Mouse (Mus musculus) right cerebral cortex, postnatal 25 days (tissue): Measurements from ENCODE around the gene Tigar.
A peak's percentile ranks its signal among the peaks of the same experiment; 100 is the strongest.

Experiments used
- DNase-seq: peaks from one replicate; pipeline ENCODE4 v3.0.0; 2022

Gene Tigar

GRCm38 (mm10) chr6:127142154-127143123 is 33.1 kb upstream of the Tigar start:
- peak; percentile 54 for DNase-seq

GRCm38 (mm10) chr6:127138962-127139361 is 29.6 kb upstream of the Tigar start:
- DNase-seq, result peak; percentile 31

GRCm38 (mm10) chr6:127133433-127134245 is 24.3 kb upstream of the Tigar start:
- DNase-seq, result no peak

GRCm38 (mm10) chr6:127132719-127133118 is 23.4 kb upstream of the Tigar start:
- DNase-seq, result no peak

GRCm38 (mm10) chr6:127131946-127132345 is 22.6 kb upstream of the Tigar start:
- no peak for DNase-seq

GRCm38 (mm10) chr6:127130377-127130776 is 21.0 kb upstream of the Tigar start:
- no peak for DNase-seq

GRCm38 (mm10) chr6:127129659-127130058 is 20.3 kb upstream of the Tigar start:
- DNase-seq, result no peak

GRCm38 (mm10) chr6:127123506-127123905 is 14.1 kb upstream of the Tigar start:
- DNase-seq, result no peak

GRCm38 (mm10) chr6:127122996-127123395 is 13.6 kb upstream of the Tigar start:
- DNase-seq, result no peak

- DNase-seq, result no peak
Observed at GRCm38 (mm10) chr6:127122221-127122806, 13.0 kb upstream of the Tigar start.

GRCm38 (mm10) chr6:127114753-127115456 is 5.5 kb upstream of the Tigar start:
- no peak for DNase-seq

GRCm38 (mm10) chr6:127108368-127109060 is 843 bp downstream of the Tigar start:
- DNase-seq, result no peak

- no peak for DNase-seq
Observed at GRCm38 (mm10) chr6:127107413-127107812, 1.9 kb downstream of the Tigar start.

- no peak for DNase-seq
Observed at GRCm38 (mm10) chr6:127106726-127107125, 2.6 kb downstream of the Tigar start.

GRCm38 (mm10) chr6:127106189-127106588 is 3.2 kb downstream of the Tigar start:
- DNase-seq, result no peak

- no peak for DNase-seq
Observed at GRCm38 (mm10) chr6:127105107-127105506, 4.2 kb downstream of the Tigar start.

- DNase-seq, result no peak
Observed at GRCm38 (mm10) chr6:127104396-127105029, 4.8 kb downstream of the Tigar start.

- no peak for DNase-seq
Observed at GRCm38 (mm10) chr6:127103506-127104275, 5.7 kb downstream of the Tigar start.

GRCm38 (mm10) chr6:127094565-127094964 is 14.8 kb downstream of the Tigar start:
- DNase-seq, result no peak

- DNase-seq, result no peak
Observed at GRCm38 (mm10) chr6:127086739-127087138, 22.6 kb downstream of the Tigar start.

- no peak for DNase-seq
Observed at GRCm38 (mm10) chr6:127081820-127082219, 27.5 kb downstream of the Tigar start.
